Mouse (Mus musculus) embryonic facial prominence, embryonic 15.5 days (tissue): ENCODE results near the gene Nmt2. TPM values are rescaled to one million over a fixed set of nuclear protein-coding genes. Genes with fewer than 3 reads are reported as not detected.

Experiments used
- ATAC-seq: fragments of 200-750 bp; cut with Nextera tagmentation; 2 replicates; pipeline ENCODE4 v1.8.0; 2017; ENCODE audit warnings: low read depth, moderate TSS enrichment; ENCODE audit not compliant: insufficient number of reproducible peaks, low FRiP score, low TSS enrichment
- H3K27ac ChIP-seq: fragments of 300-500 bp; sonication (generic); replicated peaks from 2 replicates; pipeline ENCODE4 v1.5.1; 2015; ENCODE audit warnings: mild to moderate bottlenecking, inconsistent platforms
- H3K27me3 ChIP-seq: fragments of 300-500 bp; sonication (generic); 2 replicates; pipeline ENCODE4 v1.6.1; 2015; ENCODE audit warnings: inconsistent platforms
- H3K36me3 ChIP-seq: fragments of 300-500 bp; sonication (generic); 2 replicates; pipeline ENCODE4 v1.6.1; 2015; ENCODE audit warnings: mild to moderate bottlenecking, inconsistent platforms
- H3K4me1 ChIP-seq: fragments of 300-500 bp; sonication (generic); 2 replicates; pipeline ENCODE4 v1.6.1; 2015; ENCODE audit warnings: inconsistent platforms
- H3K4me2 ChIP-seq: fragments of 300-500 bp; sonication (generic); replicated peaks from 2 replicates; pipeline ENCODE4 v1.6.1; 2015; ENCODE audit warnings: mild to moderate bottlenecking, inconsistent platforms
- H3K4me3 ChIP-seq: fragments of 300-500 bp; sonication (generic); replicated peaks from 2 replicates; pipeline ENCODE4 v1.5.1; 2015; ENCODE audit warnings: mild to moderate bottlenecking, inconsistent platforms
- H3K9ac ChIP-seq: fragments of 300-500 bp; sonication (generic); 2 replicates; pipeline ENCODE4 v1.6.1; 2015; ENCODE audit warnings: inconsistent platforms
- H3K9me3 ChIP-seq: fragments of 300-500 bp; sonication (generic); replicated peaks from 2 replicates; pipeline ENCODE4 v1.6.1; 2016; ENCODE audit warnings: inconsistent platforms
- WGBS: fragments of 180-500 bp; shearing (Covaris S2); methylation state at CpG from one replicate; pipeline ENCODE4 v1.1.7; 2015; 5-methylcytosine and 5-hydroxymethylcytosine counted together
- polyA plus RNA-seq: library from polyadenylated mRNA; unstranded; fragments of >200 nt; fragmentation: Nextera tagmentation; extraction: Ambion mirVana; gene quantifications from 2 replicates; pipeline ENCODE4 v1.2.1, GENCODE M21; 2015

The Nmt2 gene
- polyA plus RNA-seq, 1 experiment from 2014 or later, result 38.6 TPM

DNA sequence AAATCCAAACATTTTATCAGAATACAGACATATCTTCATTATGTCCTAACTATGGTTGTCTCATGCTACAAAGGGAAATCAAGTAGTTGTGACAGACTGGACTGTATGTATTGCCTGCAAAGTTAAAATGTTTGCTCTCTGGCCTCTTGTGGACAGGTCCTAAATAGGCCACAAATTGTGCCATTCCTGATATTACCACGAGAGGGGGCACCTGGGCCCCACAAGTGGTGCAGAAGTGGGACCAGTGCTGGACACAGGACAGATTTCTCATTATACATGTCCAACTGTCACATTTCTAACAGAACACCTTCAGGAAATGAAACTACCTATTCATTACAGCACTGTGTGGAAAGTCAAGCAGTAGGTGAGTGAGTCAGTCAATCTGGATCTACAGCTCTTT, 43.3 kb downstream of the Nmt2 start:
- no peak overlapping the region for H3K27ac ChIP-seq
- ATAC-seq, result no peak
- H3K27me3 ChIP-seq, result no peaks in the 10 kb centered on the region
- no peaks in the 10 kb centered on the region for H3K9me3 ChIP-seq
- H3K4me2 ChIP-seq, result no peak overlapping the region
- 30% methylated on average over 1 of the region's 1 CpGs for WGBS
- H3K36me3 ChIP-seq, result peaks cover 55% of the 10 kb centered on the region
- H3K4me3 ChIP-seq, result no peak overlapping the region
- no peak overlapping the region for H3K9ac ChIP-seq
- H3K4me1 ChIP-seq, result peaks cover 8% of the 10 kb centered on the region

GRCm38 (mm10) chr2:3331071-3331703, 47.2 kb downstream of the Nmt2 start:
- peaks cover 29% of the 10 kb centered on the region for H3K36me3 ChIP-seq
- no peak for ATAC-seq
- no peaks in the 10 kb centered on the region for H3K9me3 ChIP-seq
- peak overlapping the region; percentile 67 for H3K4me2 ChIP-seq
- 0 out of 2 replicates have a peak, but pooled peaks cover 2% of the 10 kb centered on the region for H3K27me3 ChIP-seq
- no peak overlapping the region for H3K9ac ChIP-seq
- WGBS, result 80% methylated on average over 5 of the region's 5 CpGs
- peaks cover 17% of the 10 kb centered on the region for H3K4me1 ChIP-seq
- H3K27ac ChIP-seq, result no peak overlapping the region
- peak overlapping the region; percentile 80 for H3K4me3 ChIP-seq

DNA sequence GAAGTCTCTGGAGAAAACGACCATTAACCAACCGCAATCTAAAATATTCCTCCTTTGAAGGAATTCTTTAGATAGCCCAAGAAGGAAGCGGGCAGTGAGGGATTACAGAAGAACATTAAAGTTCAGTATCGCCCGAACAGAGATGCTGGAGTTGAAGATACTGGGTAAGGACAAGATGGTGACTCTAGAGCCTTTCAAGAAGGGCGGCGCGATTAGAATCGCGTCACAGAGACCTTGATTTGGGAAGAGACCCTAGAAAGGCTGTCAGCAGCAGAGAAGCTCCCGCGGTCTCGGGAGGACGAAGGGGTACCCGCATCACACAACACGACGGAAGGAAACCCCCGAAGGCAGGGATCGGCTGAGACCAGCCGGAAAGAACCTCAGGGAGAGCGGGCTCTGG, 48.0 kb downstream of the Nmt2 start:
- Histone ChIP-seq H3K27ac (peak overlapping the region; percentile 83), H3K4me1 (peaks cover 17% of the 10 kb centered on the region), H3K4me2 (peak overlapping the region; percentile 67), H3K9ac (peak overlapping the region; percentile 71), H3K9me3 (no peaks in the 10 kb centered on the region), H3K36me3 (peaks cover 25% of the 10 kb centered on the region), H3K27me3 (0 out of 2 replicates have a peak, but pooled peaks cover 7% of the 10 kb centered on the region), H3K4me3 (peak overlapping the region; percentile 80)
- 2% methylated on average over 21 of the region's 21 CpGs for WGBS
- no peak for ATAC-seq

GRCm38 (mm10) chr2:3332484-3333242, 48.7 kb downstream of the Nmt2 start, which contains the start of gene Rpp38:
TSS of gene Rpp38 (minus strand) at chr2:3332643.
- peak; percentile 98 for ATAC-seq
- WGBS, result under 1% methylated on average over 45 of the region's 45 CpGs
- peak within 1 kb of the TSS; percentile 71 for H3K9ac ChIP-seq
- 0 out of 2 replicates have a peak, but pooled peaks cover 7% of the 10 kb centered on the region for H3K27me3 ChIP-seq
- H3K4me1 ChIP-seq, result peaks cover 17% of the 10 kb centered on the region
- H3K4me2 ChIP-seq, result peak within 1 kb of the TSS; percentile 67
- H3K36me3 ChIP-seq, result peaks cover 25% of the 10 kb centered on the region
- peak within 1 kb of the TSS; percentile 80 for H3K4me3 ChIP-seq
- peak within 1 kb of the TSS; percentile 86 for H3K27ac ChIP-seq
- H3K9me3 ChIP-seq, result no peaks in the 10 kb centered on the region

GRCm38 (mm10) chr2:3333761-3334160, 49.7 kb downstream of the Nmt2 start:
- H3K4me1 ChIP-seq, result peaks cover 17% of the 10 kb centered on the region
- H3K4me2 ChIP-seq, result no peak overlapping the region
- H3K27me3 ChIP-seq, result 0 out of 2 replicates have a peak, but pooled peaks cover 7% of the 10 kb centered on the region
- H3K4me3 ChIP-seq, result no peak overlapping the region
- WGBS, result 89% methylated on average over 12 of the region's 12 CpGs
- H3K9ac ChIP-seq, result no peak overlapping the region
- H3K9me3 ChIP-seq, result no peaks in the 10 kb centered on the region
- H3K27ac ChIP-seq, result no peak overlapping the region
- ATAC-seq, result no peak
- H3K36me3 ChIP-seq, result peaks cover 16% of the 10 kb centered on the region; the same call in 1 of the 2 replicates

- 5% methylated on average over 20 of the region's 20 CpGs for WGBS
- peak within 1 kb of the TSS; percentile 21 for H3K4me3 ChIP-seq
- no peak for ATAC-seq
- H3K36me3 ChIP-seq, result no peaks in the 10 kb centered on the region
- H3K9me3 ChIP-seq, result no peaks in the 10 kb centered on the region
- H3K4me1 ChIP-seq, result peaks cover 17% of the 10 kb centered on the region
- H3K27me3 ChIP-seq, result 0 out of 2 replicates have a peak, but pooled peaks cover 7% of the 10 kb centered on the region
- no peak within 1 kb of the TSS for H3K27ac ChIP-seq
- H3K4me2 ChIP-seq, result peak within 1 kb of the TSS; percentile 46
- H3K9ac ChIP-seq, result 0 out of 2 replicates have a peak within 1 kb of the TSS, but pooled peaks have one; percentile 9
Measured at GRCm38 (mm10) chr2:3335611-3336301, 51.7 kb downstream of the Nmt2 start, which contains the start of gene Acbd7. TSS of gene Acbd7 (plus strand) at chr2:3336168.

GRCm38 (mm10) chr2:3348422-3348821, 64.4 kb downstream of the Nmt2 start:
- no peaks in the 10 kb centered on the region; the same call in 1 of the 2 replicates for H3K27me3 ChIP-seq
- WGBS, result 80% methylated on average over 4 of the region's 4 CpGs
- H3K9me3 ChIP-seq, result no peaks in the 10 kb centered on the region
- H3K27ac ChIP-seq, result no peak overlapping the region
- H3K4me3 ChIP-seq, result no peak overlapping the region
- no peak for ATAC-seq
- no peak overlapping the region for H3K4me2 ChIP-seq
- H3K9ac ChIP-seq, result no peak overlapping the region
- H3K4me1 ChIP-seq, result no peaks in the 10 kb centered on the region
- H3K36me3 ChIP-seq, result no peaks in the 10 kb centered on the region

DNA sequence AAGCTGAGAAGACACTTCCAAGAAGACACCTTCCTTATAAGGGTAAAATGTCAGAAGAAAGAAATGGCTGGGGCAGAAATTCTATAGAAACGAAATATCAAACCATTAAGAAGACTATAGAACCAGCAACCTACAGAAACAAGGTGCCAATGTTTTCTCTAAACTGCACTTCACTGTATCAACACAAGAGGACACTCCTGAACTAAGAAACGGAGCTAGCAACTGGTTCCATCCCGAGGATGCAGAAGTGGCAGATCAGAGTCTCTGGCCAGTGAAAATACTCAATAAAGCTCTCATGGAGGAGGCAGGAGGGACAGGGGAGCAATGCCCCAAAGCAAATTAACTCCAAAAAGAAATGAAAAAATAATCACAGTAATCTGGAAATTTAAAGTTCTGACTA, 64.9 kb downstream of the Nmt2 start:
- no peak overlapping the region for H3K4me2 ChIP-seq
- WGBS, result 14% methylated on average over 3 of the region's 3 CpGs
- ATAC-seq, result no peak
- no peaks in the 10 kb centered on the region for H3K36me3 ChIP-seq
- no peak overlapping the region for H3K27ac ChIP-seq
- no peak overlapping the region for H3K4me3 ChIP-seq
- H3K9me3 ChIP-seq, result no peaks in the 10 kb centered on the region
- no peaks in the 10 kb centered on the region for H3K27me3 ChIP-seq
- no peaks in the 10 kb centered on the region for H3K4me1 ChIP-seq
- no peak overlapping the region for H3K9ac ChIP-seq

DNA sequence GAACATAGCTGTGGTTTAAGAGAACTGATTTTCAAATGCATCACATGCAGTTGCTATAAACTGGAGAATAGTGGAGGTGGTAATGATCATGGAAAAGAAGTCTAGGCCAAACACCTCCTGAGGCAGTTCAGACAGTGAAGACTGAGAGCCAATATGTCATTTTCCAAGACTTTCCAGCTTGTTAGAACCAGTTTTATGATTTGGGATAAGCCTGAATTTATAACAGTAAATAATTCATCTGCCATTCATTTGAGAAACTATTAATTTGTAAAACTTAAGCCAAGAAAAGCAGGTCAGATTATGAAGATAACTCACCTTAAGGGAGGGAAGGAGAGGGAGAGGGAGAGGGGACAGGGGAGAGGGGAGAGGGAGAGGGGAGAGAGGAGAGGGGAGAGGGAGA, 69.1 kb downstream of the Nmt2 start:
- no peaks in the 10 kb centered on the region for H3K9me3 ChIP-seq
- H3K27ac ChIP-seq, result no peak overlapping the region
- no peak overlapping the region for H3K9ac ChIP-seq
- no peak overlapping the region for H3K4me3 ChIP-seq
- no peaks in the 10 kb centered on the region for H3K27me3 ChIP-seq
- H3K36me3 ChIP-seq, result no peaks in the 10 kb centered on the region
- H3K4me2 ChIP-seq, result no peak overlapping the region
- H3K4me1 ChIP-seq, result no peaks in the 10 kb centered on the region
- ATAC-seq, result no peak

GRCm38 (mm10) chr2:3355793-3356192, 71.8 kb downstream of the Nmt2 start:
- no peak overlapping the region for H3K4me2 ChIP-seq
- 92% methylated on average over 8 of the region's 8 CpGs for WGBS
- no peaks in the 10 kb centered on the region for H3K27me3 ChIP-seq
- no peak overlapping the region for H3K27ac ChIP-seq
- no peak overlapping the region for H3K4me3 ChIP-seq
- H3K36me3 ChIP-seq, result no peaks in the 10 kb centered on the region
- no peaks in the 10 kb centered on the region for H3K4me1 ChIP-seq
- ATAC-seq, result no peak
- no peaks in the 10 kb centered on the region for H3K9me3 ChIP-seq
- H3K9ac ChIP-seq, result no peak overlapping the region

- H3K36me3 ChIP-seq, result no peaks in the 10 kb centered on the region
- H3K4me2 ChIP-seq, result no peak overlapping the region
- H3K27ac ChIP-seq, result no peak overlapping the region
- H3K9ac ChIP-seq, result no peak overlapping the region
- ATAC-seq, result no peak
- WGBS, result 65% methylated on average over 3 of the region's 3 CpGs
- H3K27me3 ChIP-seq, result no peaks in the 10 kb centered on the region
- no peaks in the 10 kb centered on the region for H3K9me3 ChIP-seq
- no peak overlapping the region for H3K4me3 ChIP-seq
- no peaks in the 10 kb centered on the region for H3K4me1 ChIP-seq
Measured at GRCm38 (mm10) chr2:3356311-3356710, 72.3 kb downstream of the Nmt2 start.
